Mouse (Mus musculus) heart, postnatal 14 days (tissue): ENCODE data around the gene Dnttip2. TPM values are rescaled to one million over a fixed set of nuclear protein-coding genes. Genes with fewer than 3 reads are reported as not detected.
"Not testable (repeated sequence)": the region's sequence is repeated elsewhere in the genome, so short reads cannot be mapped to it uniquely, and the experiment has no call there.

Experiments used
- DNase-seq, 2 experiments: peaks; one replicate each; pipeline ENCODE4 v3.0.0; 2021 to 2022
- intact Hi-C: fragments of 180-260 bp; cut with DNase I; formaldehyde crosslinking; loops from one replicate; pipeline ENCODE4 v1.15.1; 2025
- total RNA-seq, 2 experiments: library from RNA; stranded (reverse); gene quantifications; 2 replicates each; pipeline ENCODE4 v1.2.3; 2021

The Dnttip2 gene
- total RNA-seq, 2 experiments from 2014 or later: 23.9 to 24.1 TPM

GRCm38 (mm10) chr3:122287195-122287594 is 13.0 kb downstream of the Dnttip2 start:
- no peak for DNase-seq
- intact Hi-C loops: no loop called here

GRCm38 (mm10) chr3:122288613-122289195 is 14.5 kb downstream of the Dnttip2 start:
- no peak for DNase-seq
- intact Hi-C loops: no loop called here

- DNase-seq, intact Hi-C loops: not testable (repeated sequence)
Measured at GRCm38 (mm10) chr3:122289344-122289743, 15.2 kb downstream of the Dnttip2 start.

GRCm38 (mm10) chr3:122290696-122291095 is 16.5 kb downstream of the Dnttip2 start:
- DNase-seq: peak; percentile 27 to 48
- intact Hi-C loops: loop anchor here (2.0 to 5.0 kb wide), 3 partner anchors 16 to 403 kb away; partner anchors contain the start of genes Dnttip2 and Gclm

DNA sequence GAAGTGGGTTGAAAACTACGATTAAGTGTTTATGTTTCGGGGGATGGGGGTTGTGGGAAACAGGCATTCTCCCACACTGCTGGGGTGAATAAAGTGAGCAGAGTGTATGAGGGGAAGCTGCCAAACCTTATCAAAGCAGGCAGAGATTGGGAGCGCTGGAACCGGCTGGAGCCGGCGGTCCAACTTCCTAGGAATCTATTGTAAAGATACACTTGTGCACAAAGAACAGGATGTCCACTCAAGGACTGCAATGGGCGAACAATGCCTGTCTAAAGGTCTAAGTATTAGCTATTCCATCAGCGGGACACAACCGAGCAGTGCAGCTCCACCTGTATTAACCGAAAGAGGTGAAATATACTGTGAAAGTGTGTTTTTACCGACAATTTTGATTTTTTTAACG is 17.6 kb downstream of the Dnttip2 start:
- intact Hi-C loops: loop anchor here (2.0 to 5.0 kb wide), 3 partner anchors 17 to 405 kb away; partner anchors contain the start of genes Dnttip2 and Gclm
- DNase-seq: peak; percentile 41 to 50

GRCm38 (mm10) chr3:122292300-122293222 is 18.4 kb downstream of the Dnttip2 start:
- intact Hi-C loops: loop anchor here (5.0 kb wide), 2 partner anchors 45 to 405 kb away; partner anchors contain the start of gene Gclm
- peak; percentile 95 to 97 for DNase-seq

- intact Hi-C loops: loop anchor here (5.0 kb wide), 2 partner anchors 46 to 406 kb away; partner anchors contain the start of gene Gclm
- peak in 1 of 2 experiments; percentile 91 for DNase-seq
Measured at GRCm38 (mm10) chr3:122293223-122293953, 19.2 kb downstream of the Dnttip2 start.

- intact Hi-C loops: loop anchor here (5.0 kb wide), 2 partner anchors 47 to 407 kb away; partner anchors contain the start of gene Gclm
- DNase-seq: peak; percentile 89 to 91
Measured at GRCm38 (mm10) chr3:122293954-122294850, 20.0 kb downstream of the Dnttip2 start, which contains the start of gene Bcar3. TSS of gene Bcar3 (plus strand) at chr3:122294136.

DNA sequence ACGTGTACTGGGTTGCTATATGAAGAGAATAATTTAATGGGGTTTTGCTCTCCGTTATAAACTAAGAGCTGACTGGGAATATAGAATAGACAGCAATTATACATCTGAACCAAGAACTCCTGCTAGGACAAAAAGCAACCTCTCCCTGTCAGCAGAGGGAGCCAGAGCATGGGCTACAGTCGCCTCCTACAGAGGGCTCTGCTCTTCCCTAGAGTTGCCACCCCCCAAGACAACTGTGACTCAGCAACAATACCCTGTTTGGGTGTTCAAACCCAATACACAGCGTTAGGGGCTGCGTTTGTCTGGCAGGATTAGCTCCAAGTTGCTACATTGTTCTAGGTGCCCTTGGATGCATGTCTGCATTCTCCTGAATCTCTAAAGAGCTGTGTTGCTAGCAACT is 21.3 kb downstream of the Dnttip2 start:
- peak; percentile 54 to 71 for DNase-seq
- intact Hi-C loops: loop anchor here (1.0 kb wide), 1 partner anchor 343 kb away; no protein-coding TSS in a partner anchor

DNA sequence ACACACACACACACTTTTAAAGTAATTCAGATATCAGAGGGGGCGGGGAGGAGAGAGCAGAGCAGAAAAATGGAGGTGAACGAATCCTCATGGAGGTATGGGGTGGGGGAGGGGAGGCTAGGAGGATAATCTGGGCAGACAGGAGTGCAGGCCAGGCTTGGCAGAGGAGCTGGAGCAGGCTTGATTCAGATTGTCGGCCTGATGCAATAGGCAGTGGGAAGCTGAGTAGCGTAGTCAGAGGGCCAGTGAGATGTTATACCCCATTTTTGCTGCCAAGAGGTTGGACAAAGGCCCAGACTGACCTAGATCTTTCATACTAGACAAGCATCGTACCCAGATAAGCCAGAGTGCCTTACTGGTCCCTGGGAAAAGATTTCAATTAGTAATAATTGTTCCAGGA is 22.8 kb downstream of the Dnttip2 start:
- intact Hi-C loops: no loop called here
- DNase-seq: peak in 1 of 2 experiments; percentile 21

DNA sequence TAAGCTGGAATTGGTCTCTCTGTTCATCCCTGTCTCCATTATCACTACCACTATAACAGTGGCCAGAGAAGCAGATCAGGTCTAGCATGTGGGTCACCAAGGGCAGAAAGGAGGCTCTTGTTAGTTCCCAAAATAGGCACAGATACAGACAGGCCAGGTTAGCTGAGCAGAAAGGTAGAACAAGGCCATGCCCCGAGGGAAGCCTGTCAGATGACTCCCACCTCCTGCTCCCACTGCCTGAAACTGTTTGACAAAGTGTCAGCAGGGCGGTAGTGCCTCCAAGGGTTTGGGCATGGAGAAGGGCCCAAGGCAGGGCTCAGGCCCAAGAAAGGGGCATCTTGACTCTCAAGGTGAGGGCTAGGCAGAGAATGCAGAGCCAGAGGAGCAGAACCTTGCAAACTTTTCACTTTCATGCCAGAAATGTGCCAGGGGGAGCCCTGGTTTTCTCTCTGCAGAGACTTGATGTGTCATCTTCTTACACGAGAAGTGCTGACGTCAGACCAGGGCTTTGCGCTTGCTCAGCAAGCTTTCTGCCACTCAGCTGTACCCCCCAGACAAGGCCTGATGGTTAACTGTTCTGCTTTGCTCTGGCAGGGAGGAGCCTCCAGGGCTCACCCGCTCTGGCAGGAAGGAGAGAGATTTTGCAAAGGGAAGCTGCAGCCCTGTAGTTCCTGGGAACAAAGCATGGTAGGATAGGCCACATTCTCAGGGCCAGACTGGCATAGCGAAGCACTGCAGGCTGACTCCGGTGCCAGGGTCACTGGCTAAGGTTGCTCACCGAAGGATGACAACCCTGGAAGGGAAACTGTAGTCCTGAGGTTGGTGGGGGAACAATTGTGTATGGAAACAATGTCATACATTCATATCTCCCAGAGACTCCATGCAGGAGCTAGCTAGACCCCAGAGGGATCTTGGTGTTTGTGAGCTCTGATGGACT is 27.1 kb downstream of the Dnttip2 start:
- peak; percentile 29 to 35 for DNase-seq

GRCm38 (mm10) chr3:122304560-122304959 is 30.4 kb downstream of the Dnttip2 start:
- DNase-seq: no peak
- intact Hi-C loops: no loop called here

More for the DNA sequence above, 27.1 kb downstream of the Dnttip2 start:
- intact Hi-C loops: no loop called here

DNA sequence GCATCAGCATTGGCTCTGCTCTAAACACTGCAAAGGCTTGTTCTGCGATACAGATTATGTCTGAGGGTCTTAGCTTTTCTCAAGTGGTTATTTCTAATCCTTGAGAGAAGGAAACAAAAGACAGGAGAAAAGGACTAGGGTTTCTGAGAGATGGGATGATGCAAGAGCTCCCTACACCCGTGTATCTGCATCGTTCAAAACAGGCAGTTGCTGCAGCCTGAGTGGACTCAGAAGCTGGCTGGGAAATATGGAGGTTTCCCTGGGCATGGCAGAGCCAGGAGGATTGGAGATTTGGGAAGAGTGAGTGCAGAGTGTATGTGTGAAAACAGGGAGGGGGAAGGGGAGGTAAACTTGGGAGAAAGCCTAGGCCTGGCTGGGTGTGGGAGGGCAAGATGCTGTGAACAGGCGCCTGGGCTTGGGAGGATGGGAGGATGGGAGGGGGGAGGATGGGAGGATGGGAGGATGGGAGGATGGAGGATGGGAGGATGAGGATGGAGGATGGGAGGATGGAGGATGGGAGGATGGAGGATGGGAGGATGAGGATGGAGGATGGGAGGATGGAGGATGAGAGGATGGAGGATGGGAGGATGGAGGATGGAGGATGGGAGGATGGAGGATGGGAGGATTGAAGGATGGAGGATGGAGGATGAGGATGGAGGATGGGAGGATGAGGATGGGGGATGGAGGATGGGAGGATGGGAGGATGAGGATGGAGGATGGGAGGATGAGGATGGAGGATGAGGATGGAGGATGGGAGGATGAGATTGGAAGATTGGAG is 33.9 kb downstream of the Dnttip2 start:
- no peak for DNase-seq
- intact Hi-C loops: no loop called here

DNA sequence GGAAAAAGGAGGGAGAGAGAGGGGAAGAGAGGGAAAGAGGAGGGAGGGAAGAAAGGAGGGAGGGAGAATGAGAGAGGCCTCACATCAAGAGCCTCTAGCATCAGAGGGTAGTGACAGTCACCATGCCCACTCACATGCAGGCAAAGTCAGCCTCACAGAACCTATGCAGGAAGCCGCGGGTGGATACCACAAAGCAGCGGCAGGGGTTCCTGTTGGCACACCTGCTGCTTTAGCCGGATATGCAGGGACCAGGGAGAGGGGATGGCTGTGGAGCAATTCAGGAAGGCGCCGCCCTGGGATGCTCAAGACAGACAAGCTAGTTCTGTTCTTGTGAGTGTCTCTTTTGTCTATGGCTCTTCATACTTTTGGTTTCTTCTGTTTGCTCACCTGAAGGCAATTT is 34.8 kb downstream of the Dnttip2 start:
- intact Hi-C loops: no loop called here
- DNase-seq: no peak

GRCm38 (mm10) chr3:122312078-122312477 is 37.9 kb downstream of the Dnttip2 start:
- intact Hi-C loops: loop anchor here (1.0 to 10.0 kb wide), 3 partner anchors 103 to 327 kb away; no protein-coding TSS in a partner anchor

DNA sequence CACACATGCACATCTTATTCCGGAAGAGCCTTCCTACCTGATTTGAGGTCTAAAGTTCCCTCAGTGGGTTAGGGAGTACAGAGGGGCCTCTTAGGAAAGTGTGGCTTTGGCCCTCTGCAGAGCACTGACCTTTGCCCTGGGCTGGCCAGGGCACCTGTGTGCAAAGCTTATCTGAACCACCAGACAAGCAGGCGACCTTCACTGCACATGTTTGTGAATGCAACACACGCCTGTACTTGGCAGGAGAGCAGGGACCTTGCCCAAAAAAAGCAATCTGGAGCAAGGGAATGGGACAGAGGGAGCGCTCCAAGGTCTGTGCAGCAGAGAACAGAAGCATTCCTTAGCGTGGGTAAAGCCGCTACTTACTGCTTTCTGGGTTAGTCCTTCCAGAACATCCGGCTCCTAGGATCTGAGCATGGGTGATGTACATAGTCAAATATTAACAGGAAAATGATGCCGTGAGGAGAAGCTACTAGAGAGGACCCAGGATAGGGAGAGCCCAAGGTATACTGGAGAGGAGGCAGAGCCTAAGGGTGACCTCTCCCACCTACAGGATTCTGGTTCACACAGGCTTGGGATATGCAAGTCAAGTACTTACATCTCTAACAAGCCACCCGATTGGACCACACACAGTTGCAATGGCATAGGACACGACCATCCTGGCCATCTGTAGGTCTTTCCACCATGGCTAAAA is 38.9 kb downstream of the Dnttip2 start:
- DNase-seq: peak in 1 of 2 experiments; percentile 15
- intact Hi-C loops: loop anchor here (1.0 to 10.0 kb wide), 3 partner anchors 102 to 326 kb away; no protein-coding TSS in a partner anchor

More at GRCm38 (mm10) chr3:122312078-122312477, 37.9 kb downstream of the Dnttip2 start:
- DNase-seq: peak; percentile 85 to 92
